Mouse (Mus musculus): ENCODE data around the gene Rassf3. TPM values are rescaled to one million over a fixed set of nuclear protein-coding genes. Genes with fewer than 3 reads are reported as not detected.

The Rassf3 gene
- total RNA-seq, 2 experiments from 2014 or later = 125 to 140 TPM

DNA sequence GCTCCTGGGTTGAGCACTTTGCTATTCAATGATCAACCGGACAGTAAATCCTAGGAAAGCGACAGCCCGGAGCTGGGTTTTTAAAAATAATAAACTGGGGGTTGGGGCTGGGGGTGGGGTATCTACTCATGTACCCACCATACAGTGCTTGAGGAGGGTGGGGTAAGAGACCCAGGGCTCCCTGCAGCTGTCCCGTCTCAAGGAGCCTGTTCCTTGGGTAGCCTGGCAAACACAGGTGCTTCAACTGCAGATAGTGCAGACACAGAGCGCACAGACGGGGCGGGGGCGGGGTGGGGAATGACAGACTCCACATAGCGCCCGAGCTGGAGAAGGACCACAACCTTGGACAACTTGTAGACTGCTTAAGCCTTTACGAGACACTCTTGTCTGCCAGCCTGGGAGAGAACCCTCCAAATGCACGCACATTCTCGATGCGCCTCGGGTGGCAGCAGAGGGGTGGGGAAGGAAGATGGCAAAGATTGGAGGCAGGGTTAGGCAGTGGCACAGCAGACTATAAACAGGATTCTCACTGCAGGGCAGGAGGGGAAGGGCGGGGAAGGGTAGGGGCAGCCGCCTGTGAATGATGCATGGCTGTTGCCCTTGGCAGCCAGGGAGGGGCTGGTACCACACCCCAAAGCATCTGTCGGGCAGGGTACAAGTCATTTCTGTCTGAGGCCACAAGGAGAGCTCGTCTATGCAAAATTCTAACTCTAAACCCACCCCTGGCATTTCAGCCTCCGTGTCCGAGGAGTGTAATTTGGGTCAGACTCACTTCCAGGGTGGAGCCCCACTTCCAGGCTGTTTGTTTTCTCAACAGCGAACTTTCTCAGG is 56.3 kb downstream of the Rassf3 start:
- intact Hi-C loops (cut with DNase I) = no loop called here
- no peak for DNase-seq

DNA sequence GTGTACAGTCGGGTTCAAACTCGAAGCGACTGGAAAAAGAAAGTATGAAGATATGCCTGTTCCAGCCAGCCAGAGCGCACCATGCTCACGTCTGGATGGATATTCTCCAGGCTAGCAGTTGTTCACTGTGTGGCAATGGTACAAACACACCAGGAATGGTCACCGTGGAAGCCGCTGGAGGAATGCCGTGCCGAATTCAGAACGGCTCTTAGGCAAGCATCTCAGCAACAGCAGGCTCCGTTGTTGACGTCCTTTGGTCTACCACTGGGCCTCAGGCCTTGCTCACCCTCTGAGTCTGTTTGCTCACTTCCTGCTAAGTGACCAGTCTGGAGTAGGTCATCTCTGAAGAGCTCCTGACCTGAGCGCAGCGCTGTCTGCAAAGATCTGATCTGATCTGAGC is 57.3 kb downstream of the Rassf3 start:
- intact Hi-C loops (cut with DNase I) = no loop called here
- no peak for DNase-seq

DNA sequence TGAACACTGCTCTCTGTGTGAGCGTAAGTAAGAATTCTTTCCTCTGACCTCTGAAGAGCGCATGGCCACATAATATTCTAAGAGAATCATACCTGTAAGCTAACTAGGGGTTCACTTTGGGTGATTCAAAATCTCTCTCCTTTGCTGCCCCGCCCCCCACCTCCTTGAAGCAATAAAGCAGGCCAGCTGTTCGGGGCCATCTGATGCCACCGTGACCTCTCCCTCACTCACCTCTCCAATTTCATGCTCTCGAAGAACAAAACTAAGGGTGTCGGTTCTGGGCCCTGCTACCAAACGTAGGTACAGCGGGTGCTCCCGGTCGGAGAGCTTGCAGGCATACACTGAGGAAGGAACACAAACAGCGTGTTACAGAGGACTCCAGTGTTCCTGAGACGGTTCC is 62.0 kb downstream of the Rassf3 start:
- intact Hi-C loops (cut with DNase I) = no loop called here
- DNase-seq = no peak

DNA sequence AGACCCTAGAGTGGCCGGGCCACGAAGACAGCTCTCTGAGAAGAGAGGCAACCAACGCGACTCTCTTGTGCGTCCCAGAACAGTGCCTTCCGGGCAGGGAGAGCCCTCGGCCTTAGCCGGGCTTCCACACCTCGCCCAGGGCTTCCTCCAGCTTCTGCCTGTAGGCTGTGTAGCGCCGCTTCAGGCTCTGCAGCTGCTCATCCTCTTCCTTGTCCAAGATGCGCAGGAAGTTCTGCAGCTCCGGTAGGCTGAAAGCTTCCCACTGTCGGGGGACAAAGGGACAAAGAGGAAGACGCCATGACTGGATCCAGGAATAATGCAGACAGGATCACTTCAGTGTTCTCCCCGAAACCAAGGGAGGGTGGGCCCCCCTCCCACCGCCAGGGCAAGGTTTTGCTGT is 63.3 kb downstream of the Rassf3 start:
- DNase-seq = no peak
- intact Hi-C loops (cut with DNase I) = no loop called here

DNA sequence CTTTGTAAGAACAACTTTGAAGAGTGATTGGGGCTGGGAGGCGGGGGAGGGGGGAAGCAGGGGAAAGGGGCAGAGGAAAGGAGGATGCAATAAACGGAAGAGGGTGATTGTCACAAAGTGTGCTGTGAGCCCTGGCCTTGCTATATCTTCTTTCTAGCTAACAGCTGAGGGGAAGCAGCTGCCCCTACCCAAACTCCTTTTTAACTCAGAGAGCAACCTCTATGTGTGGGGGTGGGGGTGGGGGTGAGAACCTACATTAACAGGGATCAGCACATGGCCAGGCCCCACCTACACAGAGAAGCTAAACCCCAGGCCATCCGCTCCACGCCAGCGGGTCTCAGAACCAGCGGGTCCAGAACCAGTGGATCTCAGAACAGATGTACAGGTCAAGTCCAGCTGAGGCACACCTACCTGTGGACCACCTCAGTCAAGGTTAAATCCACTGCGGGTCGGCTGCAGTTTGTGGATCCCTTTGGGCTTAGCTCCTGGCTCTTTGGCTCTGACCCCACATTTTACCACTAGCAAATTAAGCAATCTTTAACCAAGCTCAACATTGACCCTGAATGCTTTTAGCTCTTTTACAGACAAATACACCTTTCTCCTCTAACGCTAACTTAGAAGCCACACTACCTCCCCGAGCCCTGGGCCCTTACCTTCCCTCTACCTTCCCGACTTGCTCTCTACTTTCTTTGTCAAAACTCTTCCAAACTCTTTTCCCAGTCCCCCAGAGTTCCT is 64.3 kb downstream of the Rassf3 start:
- intact Hi-C loops (cut with DNase I) = no loop called here
- no peak for DNase-seq

DNA sequence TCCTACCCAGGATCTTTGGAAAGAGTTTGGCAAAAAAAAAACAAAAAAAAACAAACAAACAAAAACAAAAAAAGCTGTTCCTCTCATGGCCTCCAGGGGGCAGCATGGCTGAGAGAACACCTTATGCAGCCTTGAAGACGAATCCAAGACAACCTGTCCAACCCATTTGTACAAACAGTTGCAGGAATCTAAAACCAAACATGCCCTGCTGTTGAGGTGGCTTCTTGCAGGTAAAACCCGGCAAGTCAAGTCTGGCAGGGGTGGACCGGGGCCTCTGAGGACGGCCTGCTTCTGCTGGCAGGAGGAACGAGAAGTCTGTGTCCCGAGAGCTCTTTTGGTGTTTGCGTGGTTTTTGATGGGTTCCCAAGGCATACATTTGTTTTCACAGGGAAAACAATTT is 66.4 kb downstream of the Rassf3 start:
- intact Hi-C loops (cut with DNase I) = loop anchor here (1.0 kb wide), 2 partner anchors 67 to 107 kb away; partner anchors contain the start of gene Rassf3
- peak; percentile 46 to 50 for DNase-seq

DNA sequence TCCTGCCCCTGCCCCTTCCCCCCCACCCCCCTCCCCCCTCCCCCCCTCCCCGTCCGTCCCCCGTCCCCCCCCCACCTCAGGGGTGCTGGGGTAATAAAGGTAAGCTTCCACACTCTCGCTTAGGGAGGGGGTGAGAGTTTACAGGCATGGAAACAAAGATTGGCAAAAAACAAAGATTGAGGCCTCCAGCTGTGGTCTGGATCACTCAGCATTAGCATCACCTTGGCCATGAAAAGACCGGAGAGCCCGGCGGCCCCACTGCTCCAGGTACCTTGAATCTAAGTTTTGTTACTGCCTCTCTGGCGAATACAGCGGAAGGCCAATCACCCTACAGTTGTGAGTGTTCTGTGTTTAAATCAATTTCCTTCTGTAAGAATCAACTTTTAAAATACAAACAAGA is 72.2 kb downstream of the Rassf3 start:
- intact Hi-C loops (cut with DNase I) = no loop called here
- no peak for DNase-seq

DNA sequence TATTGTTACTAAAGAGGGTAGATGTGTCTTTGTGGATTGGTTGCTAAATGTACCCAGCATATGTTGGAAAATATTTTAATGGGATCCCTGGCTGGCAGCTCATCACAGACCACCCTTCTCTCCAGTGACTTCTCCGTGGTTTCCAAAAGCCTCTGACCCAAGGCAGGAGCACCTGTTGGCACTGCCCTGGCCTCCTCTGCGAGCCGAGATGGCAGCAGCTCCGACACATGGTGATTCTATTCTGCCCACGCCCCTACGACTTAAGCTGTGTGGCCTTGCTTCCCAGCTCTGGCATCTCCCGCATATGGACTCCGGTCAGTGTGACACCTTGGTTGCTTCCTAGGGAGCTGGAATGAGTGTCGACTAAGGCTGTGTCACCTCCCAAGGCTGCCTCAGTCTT is 73.0 kb downstream of the Rassf3 start:
- intact Hi-C loops (cut with DNase I) = no loop called here
- DNase-seq = no peak

DNA sequence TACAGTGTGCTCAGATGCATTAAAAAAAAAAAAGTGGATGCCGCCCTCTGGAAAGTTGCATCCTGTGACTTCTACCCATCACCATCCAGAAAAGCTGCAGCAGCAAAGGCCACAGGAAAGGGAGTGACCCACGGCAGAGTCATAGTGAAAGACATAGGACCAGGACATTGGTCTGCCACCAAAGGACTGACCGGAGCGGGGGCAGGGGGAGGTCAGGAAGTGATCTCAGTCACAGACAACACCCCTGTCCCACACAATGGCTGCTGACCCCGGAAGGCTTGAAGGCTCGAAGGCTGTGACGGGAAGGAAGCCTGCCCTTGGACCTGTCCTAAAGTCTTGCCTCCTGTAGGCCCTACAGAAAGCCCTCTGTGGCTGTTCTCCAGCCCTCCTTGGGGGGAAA is 75.1 kb downstream of the Rassf3 start:
- intact Hi-C loops (cut with DNase I) = no loop called here
- DNase-seq = no peak

DNA sequence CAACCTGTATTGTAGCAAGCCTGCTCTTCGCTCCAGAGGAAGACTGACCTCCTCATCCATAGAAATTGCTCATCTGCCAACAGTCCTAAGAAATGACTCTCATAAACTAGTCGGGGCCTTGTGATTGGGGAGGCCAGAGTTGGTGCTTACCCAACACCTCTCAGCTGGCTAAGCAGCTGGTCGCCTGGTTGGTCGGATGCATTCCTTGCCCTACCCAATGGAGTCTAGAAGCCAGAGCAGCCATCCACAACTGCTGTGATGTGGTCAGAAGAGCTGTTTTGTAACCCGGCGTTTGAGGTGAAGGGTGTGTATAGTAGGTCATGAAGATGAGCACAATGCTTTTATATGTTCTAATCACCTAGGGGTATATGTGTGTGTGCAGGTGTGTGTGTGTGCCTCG is 77.5 kb downstream of the Rassf3 start:
- intact Hi-C loops (cut with DNase I) = no loop called here

DNA sequence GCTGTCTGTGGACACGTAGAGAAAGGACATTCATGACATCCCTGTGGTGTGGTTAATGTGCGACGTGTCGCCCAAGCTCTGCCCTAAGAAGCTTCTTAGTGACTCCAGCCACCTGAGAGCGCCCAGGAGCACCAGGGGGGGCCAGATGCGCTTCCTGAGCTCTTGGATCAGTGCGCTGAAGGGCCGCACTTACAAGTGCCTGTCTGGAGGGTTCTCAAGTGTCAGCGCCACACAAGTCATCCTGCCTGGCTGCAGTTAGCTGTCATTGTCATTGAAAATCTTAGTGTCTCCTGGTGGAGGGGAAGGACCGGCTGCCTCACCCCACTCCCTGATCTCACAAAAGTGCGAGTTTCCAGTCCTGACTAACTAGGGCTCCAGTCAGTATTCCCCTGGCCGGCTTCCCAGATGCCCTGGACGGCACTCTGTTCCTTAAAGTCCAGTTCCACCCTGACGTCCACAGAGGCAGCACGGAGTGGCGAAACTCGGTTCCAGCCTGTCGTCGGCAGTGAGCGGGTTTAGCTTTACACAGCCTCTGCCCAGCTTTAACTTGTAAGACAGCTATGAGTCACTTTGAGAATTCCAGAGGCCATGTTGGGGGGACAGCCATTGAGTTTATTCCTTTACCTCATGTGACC is 80.5 kb downstream of the Rassf3 start:
- peak in 1 of 2 experiments; percentile 29 for DNase-seq
- intact Hi-C loops (cut with DNase I) = no loop called here

More for the DNA sequence above, 77.5 kb downstream of the Rassf3 start:
- no peak for DNase-seq

DNA sequence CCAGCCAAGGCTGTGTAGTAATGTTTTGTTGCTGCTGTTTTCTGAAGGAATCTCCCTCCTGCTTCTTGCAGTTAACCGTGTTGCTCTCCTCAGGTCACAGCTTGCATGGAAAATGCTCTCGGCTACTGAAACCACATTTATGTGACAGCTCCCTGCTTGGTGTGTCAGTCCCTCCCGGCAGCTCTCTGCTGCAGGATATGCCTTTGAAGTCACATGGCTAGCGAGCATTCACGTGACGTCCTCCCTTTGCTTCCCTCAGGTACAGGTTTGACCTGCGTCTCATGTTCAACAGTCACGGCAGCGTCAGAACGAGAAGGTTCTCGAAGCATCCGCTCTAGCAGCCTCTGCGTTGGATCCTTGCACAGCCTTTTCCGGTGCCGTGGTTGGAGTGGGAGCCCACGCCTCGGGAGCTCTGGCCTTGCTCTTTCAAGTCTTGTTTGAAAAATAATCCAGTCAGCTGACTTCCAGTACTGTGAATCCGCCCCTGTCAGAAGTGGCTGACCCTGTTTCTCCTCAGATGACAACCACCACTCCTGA is 81.3 kb downstream of the Rassf3 start:
- intact Hi-C loops (cut with DNase I) = no loop called here

DNA sequence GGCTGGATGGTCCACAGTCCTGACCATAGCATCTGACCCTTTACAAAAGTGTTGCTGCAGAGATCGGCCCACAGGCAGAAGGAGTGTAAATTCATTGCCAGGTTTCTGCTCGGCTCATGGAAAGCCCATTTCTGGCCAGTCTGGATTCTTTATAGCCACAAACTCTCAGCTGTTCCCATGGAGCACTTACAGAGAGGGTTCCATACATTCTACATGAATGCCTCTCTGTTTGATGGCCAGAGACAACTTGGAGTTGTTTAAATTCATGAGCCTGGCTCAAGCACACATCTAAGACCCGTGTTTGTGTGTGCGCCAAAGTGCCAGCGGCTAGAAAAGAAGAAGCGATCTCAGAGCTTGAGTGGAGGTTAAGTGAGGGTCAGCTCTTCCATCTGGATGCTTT is 81.9 kb downstream of the Rassf3 start:
- no peak for DNase-seq
- intact Hi-C loops (cut with DNase I) = no loop called here

More for the DNA sequence above, 81.3 kb downstream of the Rassf3 start:
- no peak for DNase-seq

DNA sequence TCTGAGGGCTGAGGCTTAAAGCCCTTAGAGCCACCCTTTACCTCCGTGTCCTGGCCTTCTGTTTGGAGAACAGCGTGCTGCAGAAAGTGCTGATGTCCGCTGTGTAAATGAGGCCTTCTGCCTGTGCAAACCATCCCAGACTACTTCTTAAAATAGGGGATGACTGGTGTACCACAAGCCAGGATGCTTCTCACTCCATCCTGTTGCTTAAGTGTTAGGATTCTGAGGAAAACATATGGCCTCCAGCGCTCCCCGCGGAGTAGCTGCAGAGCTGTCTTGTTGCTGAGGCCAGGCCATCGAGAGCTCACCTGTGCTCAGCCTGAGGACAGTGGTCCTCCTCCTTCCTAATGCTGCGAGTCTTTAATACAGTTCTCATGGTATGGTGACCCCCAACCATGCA is 84.2 kb downstream of the Rassf3 start:
- intact Hi-C loops (cut with DNase I) = no loop called here
- DNase-seq = no peak

DNA sequence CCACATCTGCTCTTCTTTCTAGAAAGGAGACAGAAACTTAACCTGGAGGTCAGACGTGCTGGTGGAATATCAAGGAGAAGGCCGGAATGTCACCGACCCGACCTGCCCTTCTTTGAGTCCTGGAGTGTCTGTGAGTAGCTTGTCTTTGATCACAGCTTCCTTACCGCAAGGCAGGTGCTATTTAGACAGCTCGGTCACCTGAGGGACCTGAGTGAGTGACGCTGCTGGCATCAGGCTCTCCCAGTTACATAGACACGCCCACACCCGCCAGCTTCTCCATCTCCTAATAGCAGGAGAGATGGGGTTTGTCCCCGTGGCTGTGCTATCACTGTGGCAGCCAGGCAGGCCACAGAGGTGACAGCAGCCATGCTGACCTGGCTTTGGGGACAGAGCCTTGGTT is 85.5 kb downstream of the Rassf3 start:
- intact Hi-C loops (cut with DNase I) = no loop called here
- no peak for DNase-seq

DNA sequence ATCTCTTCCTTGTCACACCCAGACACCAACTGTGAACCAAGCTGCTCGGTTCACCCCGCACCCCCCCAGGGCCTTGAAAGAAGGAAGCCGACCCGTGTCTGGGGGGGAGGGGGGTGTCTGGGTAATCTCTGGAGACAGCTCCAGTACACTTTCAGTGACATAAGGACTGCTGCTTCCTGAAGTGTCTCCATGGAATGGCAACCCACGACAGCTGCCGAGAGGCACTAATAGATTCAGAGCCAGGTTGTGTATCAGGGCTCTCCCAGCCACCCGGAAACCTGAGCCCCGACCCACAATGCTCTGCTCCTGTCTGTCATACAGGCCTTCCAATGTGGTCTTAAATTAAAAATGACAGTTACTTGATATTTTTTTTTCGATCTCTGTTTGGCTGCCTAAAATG is 89.8 kb downstream of the Rassf3 start:
- no peak for DNase-seq
- intact Hi-C loops (cut with DNase I) = no loop called here

DNA sequence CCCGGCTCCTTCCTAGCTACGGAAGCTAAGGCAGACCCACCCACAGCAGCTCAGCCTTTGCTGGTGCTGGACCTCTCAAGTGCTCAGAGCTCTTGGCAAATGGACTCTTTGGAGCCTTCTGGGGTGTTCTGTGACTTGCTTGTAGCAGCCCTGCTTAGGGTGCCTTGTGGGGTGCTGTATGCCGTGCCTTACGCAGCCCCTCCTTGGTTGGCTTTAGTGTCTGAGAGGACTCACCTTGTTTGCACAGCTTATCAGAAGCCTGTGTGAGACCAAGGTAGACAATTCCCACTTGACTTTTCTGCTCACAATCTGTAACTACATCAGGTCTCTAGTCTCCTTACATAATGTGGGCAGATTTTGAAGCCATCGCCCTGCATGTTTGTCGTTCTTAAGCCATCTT is 90.5 kb downstream of the Rassf3 start:
- no peak for DNase-seq
- intact Hi-C loops (cut with DNase I) = no loop called here

DNA sequence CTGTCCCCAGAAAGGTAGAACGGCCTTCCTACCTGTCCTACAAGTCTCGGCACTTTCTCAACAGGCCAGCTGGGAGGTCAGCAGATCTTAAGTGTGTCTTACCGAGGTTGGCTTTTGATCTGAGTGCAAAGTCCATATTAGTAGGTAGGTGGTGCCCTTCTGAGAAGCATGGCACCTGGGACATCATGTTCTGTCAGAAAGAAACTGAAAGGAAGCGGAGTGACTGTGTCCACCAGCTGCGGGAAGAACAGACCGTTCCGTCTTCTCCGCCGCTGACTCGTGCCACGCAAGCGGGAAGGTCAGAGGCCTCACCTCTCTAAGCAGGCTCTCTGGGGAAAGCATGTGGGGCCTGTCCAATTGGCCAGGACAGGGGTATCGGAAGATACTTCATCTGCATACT is 91.4 kb downstream of the Rassf3 start:
- intact Hi-C loops (cut with DNase I) = no loop called here
- DNase-seq = no peak

DNA sequence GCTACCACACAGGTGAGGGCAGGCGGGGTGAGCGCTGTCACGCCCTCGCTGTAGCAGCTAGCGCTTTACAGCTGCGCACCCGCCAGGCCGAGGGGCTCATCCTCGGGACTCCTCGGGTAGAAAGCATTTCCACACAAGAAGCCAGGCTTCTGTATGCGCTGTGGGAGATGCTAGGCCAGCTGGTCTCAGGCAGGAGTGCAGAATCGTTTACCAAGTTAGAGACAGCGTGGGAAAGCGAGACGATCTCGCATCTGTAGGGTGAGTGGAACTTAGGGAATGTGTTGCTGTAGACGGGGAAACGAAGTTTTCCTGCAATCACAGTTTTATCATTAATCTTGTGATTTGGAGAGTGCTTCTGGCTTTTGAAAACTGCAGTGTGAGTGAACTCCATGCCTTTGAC is 94.9 kb downstream of the Rassf3 start:
- intact Hi-C loops (cut with DNase I) = no loop called here
- DNase-seq = no peak

DNA sequence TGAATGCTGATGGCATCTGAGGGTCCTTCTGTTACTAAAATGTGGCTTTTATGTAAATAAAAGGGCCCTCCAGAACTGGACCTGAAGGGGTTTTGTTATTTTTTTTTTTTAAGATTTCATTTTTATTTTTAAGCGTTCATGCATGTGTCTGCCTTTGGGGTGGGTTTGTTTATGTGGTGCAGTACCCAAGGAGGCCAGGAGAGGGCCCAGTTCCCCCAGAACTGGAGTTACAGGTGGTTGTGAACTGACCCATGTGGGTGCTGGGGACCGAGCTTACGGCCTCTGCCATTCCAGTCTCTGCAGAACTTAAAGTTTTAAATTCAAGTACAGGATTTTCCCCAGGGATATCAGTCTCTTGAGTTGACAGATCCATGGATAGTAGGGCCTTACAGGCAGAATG is 96.8 kb downstream of the Rassf3 start:
- intact Hi-C loops (cut with DNase I) = no loop called here
- no peak for DNase-seq

DNA sequence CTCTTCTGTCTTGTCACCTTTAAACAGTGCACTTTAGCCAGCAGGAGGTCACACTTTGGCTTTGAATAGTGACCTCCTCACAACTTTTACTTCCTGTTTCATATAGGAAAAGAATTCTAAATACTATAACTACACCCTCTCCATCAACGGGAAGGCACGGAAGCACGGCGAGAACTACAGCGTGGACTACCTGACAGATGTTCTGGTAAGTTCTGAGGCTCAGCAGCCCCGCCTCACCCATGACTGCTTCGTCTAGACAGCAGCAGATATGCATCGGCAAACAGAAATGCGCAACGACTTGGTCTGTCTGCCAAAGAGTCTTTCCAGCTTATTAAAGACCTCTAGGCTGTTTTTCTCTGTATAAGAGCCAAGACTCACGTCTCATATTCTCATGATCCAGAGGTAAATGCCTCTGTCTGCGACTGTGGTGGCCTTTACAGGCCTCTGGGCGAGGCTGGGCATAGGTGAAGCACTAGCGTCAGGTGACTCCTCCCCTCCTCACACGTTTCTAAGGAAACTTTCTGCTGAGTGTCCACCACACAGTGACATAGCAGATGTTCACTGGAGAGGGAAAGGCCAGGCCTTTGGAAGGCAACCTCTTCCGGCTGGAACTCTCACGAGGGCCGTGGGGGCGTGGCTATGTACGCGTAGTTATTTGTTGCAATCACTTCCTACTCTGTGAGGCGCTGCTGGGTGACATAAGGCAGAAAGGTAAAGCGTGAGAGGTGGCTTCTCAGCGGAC is 99.4 kb downstream of the Rassf3 start:
- DNase-seq = no peak
- intact Hi-C loops (cut with DNase I) = no loop called here

All from heart, postnatal 36 days (tissue).